Mouse (Mus musculus): ENCODE measurements around the gene Cnpy2. TPM values are rescaled to one million over a fixed set of nuclear protein-coding genes. Genes with fewer than 3 reads are reported as not detected.
"Not testable (repeated sequence)": the region's sequence is repeated elsewhere in the genome, so short reads cannot be mapped to it uniquely, and the experiment has no call there.

Cnpy2 gene
- 200 TPM for polyA plus RNA-seq (2021)

DNA sequence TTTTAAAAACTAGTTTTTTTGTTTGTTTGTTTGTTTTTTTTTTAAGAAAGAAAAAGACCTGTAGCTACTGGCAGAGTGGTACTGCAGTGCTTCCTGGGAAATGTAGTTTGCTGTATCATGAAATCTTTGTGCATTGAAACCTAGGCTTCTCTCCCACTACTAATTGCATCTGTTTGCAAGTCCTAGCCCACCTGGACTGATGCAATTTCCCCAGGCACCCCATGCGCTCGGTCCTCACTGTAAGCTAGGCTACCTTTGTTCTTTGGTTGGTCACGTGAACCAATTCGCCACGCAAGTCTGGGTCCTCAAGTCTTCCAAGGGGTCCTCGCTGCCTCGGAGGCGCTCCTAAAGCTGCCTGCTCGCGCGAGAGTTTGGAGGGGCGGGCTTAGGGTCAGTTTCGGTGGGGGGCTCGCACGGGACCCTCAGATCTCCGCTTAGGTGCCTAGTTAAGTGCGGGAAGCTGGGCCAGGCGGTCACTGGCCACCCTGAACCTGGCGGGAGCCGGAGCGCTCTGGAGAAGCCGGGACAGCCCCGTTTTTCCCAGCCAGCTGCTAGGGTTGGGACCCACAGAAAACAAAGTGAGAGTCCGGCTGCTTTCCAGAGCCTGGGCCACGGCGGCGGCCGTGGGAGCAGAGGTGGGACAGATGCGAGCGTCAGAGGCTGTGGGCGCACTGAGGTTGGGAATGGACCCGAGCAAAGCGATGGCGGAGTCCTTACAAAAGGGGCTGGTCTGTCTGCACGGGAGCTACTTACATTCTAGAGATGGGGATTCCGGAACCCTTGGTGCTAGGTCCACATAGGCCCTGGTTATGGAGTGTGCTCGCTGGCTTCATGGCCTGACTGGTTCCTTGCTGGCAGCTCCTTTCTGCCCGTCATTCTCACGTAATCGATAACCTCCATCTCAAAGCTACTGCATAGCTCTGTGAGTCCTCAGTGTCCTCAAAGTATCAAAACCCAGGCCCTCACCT, at the start of gene Cnpy2:
Cnpy2 (plus strand) TSS at position 319 of the 968 bp plus-strand sequence.
- in situ Hi-C loops (cut with MboI; ENCODE audit: low pct_unique_long_range_greater_than_20kb), result no loop called here
- no peak for TF ChIP-seq CTCF (IDR thresholded peaks at IDR 0.05)
- POLR2A ChIA-PET, result interaction anchor here (0.6 to 3.0 kb wide), 6 partner anchors 11 to 843 kb away, joined by 3 to 19 read pairs (median 4); partner anchors contain the start of genes Cs, Nabp2 and Rnf41
- DNase-seq (ENCODE audit: low read depth, low spot score) (no peak), ATAC-seq (peak; percentile 70)
- CTCF ChIA-PET, result interaction anchor here (1.2 to 6.4 kb wide), 5 partner anchors 9 to 20 kb away, joined by 3 to 42 read pairs (median 5); partner anchors contain the start of genes Cs and Pan2
- no peaks in the 10 kb centered on the region for H3K27me3 ChIP-seq

DNA sequence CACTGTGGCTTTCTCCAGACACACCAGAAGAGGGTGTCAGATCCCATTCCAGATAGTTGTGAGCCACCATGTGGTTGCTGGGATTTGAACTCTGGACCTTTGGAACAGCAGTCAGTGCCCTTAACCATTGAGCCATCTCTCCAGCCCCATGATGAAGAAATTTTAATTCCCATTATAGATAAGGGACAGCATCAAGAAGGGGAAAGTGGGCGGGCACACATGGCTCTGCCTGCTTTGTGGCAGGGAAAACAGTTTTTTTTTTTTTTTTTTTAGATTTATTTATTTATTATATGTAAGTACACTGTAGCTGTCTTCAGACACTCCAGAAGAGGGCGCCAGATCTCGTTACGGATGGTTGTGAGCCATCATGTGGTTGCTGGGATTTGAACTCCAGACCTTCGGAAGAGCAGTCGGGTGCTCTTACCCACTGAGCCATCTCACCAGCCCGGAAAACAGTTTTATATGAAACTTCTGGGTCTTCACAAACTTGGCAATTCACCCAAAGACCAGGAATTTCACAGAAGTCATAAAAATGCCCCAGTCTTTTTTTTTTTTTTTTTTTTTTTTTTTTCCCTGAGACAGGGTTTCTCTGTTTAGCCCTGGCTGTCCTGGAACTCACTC, 49.3 kb upstream of the Cnpy2 start:
- DNase-seq (ENCODE audit: low read depth, low spot score); in situ Hi-C loops (cut with MboI; ENCODE audit: low pct_unique_long_range_greater_than_20kb); H3K27me3 ChIP-seq; ATAC-seq: not testable (repeated sequence)
- peak; percentile 33 for TF ChIP-seq CTCF (IDR thresholded peaks at IDR 0.05)
- POLR2A ChIA-PET, result interaction anchor here (0.6 kb wide), 2 partner anchors 130 to 280 kb away, joined by 4 read pairs; no protein-coding TSS in a partner anchor
- CTCF ChIA-PET, result interaction anchor here (1.1 to 1.5 kb wide), 4 partner anchors 11 to 58 kb away, joined by 3 to 6 read pairs (median 4); no protein-coding TSS in a partner anchor

DNA sequence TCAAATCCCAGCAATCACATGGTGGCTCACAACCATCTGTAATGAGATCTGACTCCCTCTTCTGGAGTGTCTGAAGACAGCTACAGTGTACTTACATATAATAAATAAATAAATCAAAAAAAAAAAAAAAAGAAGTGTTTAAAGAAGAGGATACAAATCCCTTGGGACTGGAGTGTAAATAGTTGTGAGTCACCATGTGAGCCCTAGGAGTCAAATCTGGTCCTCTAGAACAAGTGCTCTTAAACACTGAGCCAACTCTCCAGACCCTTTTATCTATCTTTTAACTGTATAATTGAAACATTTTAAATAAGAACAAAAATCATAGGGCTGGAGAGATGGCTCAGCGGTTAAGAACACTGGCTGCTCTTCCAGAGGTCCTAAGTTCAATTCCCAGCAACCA, 46.9 kb upstream of the Cnpy2 start:
- H3K27me3 ChIP-seq; CTCF ChIA-PET; in situ Hi-C loops (cut with MboI; ENCODE audit: low pct_unique_long_range_greater_than_20kb); ATAC-seq; POLR2A ChIA-PET; DNase-seq (ENCODE audit: low read depth, low spot score): not testable (repeated sequence)

DNA sequence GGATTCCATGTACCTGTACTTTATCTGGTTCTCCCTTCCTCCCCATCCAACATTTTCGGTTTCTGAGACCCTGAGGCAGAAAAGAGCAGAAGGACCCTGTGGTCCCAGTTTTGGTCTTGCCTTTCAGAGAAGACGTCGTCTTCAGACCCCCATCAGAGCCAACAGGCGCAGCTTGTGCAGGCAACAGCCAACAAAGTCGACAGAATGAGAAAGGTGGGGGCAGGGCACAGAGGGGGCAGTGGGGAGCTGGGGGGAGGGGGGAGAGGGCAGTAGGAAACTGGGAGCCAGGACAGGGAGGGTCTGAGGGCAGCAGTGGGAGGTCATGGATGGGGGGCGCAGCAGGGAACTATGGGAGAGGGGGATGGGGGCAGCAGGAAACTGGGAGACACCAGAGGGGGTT, 44.1 kb upstream of the Cnpy2 start:
- no peak for ATAC-seq
- H3K27me3 ChIP-seq, result no peaks in the 10 kb centered on the region
- CTCF ChIA-PET, result interaction anchor here (1.8 kb wide), 1 partner anchor 66 kb away, joined by 6 read pairs; the partner anchor contains the start of gene Spryd4
- no peak for TF ChIP-seq CTCF (IDR thresholded peaks at IDR 0.05)
- POLR2A ChIA-PET, result no interaction called here
- in situ Hi-C loops (cut with MboI; ENCODE audit: low pct_unique_long_range_greater_than_20kb), result no loop called here
- DNase-seq (ENCODE audit: low read depth, low spot score), result no peak

DNA sequence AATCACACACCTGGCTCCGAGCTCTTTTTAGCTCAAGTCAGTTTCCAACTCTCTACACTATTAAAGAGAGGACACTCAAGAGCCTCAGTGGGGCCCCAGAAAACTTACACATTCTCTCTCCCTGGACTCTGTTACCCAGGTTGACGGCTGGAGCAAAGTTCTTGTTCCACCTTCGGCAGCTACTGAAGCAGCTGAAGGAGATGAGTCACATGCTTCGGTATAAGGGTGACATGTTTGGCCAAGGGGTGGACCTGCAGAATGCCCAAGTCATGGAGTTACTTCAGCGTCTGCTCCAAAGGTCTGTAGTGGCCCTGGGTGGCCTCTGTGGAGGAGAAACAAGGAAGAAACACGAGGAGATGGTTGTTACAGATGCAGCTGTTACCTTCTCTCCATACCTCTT, 41.3 kb upstream of the Cnpy2 start:
- ATAC-seq (no peak), DNase-seq (ENCODE audit: low read depth, low spot score) (no peak)
- no peaks in the 10 kb centered on the region for H3K27me3 ChIP-seq
- POLR2A ChIA-PET, result interaction anchor here (1.2 kb wide), 1 partner anchor 9 kb away, joined by 4 read pairs; no protein-coding TSS in a partner anchor
- TF ChIP-seq CTCF (IDR thresholded peaks at IDR 0.05), result no peak
- in situ Hi-C loops (cut with MboI; ENCODE audit: low pct_unique_long_range_greater_than_20kb), result loop anchor here (5.0 kb wide), 1 partner anchor 69 kb away; the partner anchor contains the start of gene Spryd4
- CTCF ChIA-PET, result interaction anchor here (1.0 to 2.3 kb wide), 3 partner anchors 9 to 49 kb away, joined by 3 to 5 read pairs (median 3); no protein-coding TSS in a partner anchor

DNA sequence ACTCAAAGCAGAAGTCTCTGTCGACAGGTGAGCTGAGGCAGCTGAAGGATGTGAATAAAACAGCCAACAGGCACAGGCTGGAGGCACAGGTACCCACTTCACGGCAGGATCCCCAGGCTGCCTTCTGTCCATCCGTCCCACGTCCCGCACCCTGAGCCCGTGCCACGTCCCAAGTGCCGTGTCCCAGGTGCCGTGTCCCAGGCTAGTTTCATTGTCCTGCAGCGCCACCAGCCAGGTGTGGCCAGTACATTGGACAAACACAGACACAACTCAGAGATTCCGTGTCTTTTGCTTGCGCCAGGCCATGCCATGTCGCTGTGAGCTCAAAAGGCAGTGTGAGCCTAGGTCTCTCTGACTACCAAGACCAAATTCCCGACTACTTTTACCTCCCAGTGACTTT, 40.6 kb upstream of the Cnpy2 start:
- H3K27me3 ChIP-seq, result no peaks in the 10 kb centered on the region
- POLR2A ChIA-PET, result no interaction called here
- DNase-seq (ENCODE audit: low read depth, low spot score), result no peak
- CTCF ChIA-PET, result interaction anchor here (2.3 kb wide), 1 partner anchor 10 kb away, joined by 5 read pairs; no protein-coding TSS in a partner anchor
- ATAC-seq, result no peak
- TF ChIP-seq CTCF (IDR thresholded peaks at IDR 0.05), result no peak
- in situ Hi-C loops (cut with MboI; ENCODE audit: low pct_unique_long_range_greater_than_20kb), result loop anchor here (5.0 kb wide), 1 partner anchor 69 kb away; the partner anchor contains the start of gene Spryd4

DNA sequence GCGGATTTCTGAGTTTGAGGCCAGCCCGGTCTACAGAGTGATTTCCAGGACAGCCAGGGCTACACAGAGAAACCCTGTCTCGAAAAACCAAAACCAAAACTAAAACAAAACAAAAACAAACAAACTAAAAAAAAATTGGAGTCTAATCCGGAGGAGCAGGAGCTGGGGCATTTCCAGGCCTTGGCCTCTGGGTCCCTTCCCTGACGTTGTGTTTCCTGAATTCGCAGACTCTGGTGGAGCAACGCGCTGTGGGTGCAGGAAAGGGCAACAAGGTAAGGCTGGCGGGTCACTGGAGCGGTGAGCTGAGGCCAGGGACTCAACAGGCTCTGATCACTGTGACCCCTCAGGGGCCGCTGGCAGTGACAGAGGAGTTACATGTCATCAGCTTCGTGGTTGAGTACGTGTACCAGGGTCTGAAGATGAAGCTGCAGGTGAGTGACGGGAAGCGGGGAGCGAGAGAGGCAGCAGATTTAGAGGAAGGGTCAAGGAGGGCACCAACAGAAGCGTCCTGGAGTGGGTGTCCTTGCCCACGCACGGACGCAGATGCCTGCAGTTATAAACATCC, 39.3 kb upstream of the Cnpy2 start:
- CTCF ChIA-PET, result interaction anchor here (1.0 to 1.6 kb wide), 8 partner anchors 11 to 50 kb away, joined by 3 to 6 read pairs (median 4); partner anchors contain the start of genes Il23a and Stat2

DNA sequence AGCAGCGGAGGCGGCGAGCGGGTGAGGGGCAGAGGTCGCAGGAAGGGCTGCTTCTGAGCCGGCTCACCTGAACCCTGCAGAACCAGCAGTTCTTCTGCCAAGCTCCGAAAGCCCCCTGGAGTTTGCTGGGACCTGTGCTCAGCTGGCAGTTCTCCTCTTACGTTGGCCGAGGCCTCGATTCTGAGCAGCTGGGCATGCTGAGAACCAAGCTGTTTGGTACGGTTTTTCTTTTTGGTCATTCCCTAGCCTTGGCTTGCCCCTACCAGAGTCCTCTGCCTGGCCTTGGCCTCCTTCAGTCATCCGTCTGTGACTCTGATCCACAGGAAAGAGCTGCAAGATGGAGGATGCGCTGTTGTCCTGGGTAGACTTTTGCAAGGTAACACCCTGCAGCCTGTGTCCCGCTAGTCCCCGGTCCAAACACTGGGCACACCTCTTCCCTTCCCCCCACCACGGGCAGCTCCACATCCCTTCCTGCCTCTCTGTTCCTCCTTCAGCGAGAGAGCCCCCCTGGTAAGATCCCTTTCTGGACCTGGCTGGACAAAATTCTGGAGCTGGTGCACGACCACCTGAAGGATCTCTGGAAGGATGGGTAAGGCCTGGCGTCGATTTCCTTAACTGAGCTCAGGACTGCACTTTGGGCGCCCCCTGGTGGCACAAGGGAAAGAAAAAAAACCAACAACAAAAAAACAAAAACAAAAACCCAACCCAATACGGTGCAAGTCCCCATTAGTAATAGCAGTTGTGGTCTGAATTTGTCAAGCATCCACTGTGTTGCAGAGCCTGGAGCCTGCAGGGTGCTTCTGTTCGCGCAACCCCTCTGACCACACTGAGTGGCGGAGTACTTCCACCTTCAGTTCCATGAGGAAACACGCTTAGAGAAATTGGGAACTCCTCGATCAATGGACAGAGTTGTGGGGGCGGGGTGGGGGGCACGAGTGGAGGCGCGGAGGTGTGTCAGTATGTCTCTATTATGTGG, 38.4 kb upstream of the Cnpy2 start:
- DNase-seq (ENCODE audit: low read depth, low spot score), result no peak
- ChIA-PET CTCF (interaction anchor here (0.7 to 1.9 kb wide), 14 partner anchors 10 to 72 kb away, joined by 3 to 14 read pairs (median 4); partner anchors contain the start of genes Il23a, Spryd4 and Stat2), POLR2A (interaction anchor here (3.3 kb wide), 1 partner anchor 13 kb away, joined by 10 read pairs; the partner anchor contains the start of gene Stat2)
- no peaks in the 10 kb centered on the region for H3K27me3 ChIP-seq
- TF ChIP-seq CTCF (IDR thresholded peaks at IDR 0.05), result peak; percentile 83
- ATAC-seq, result peak; percentile 26
- in situ Hi-C loops (cut with MboI; ENCODE audit: low pct_unique_long_range_greater_than_20kb), result loop anchor here (5.0 kb wide), 1 partner anchor 72 kb away; the partner anchor contains the start of gene Spryd4

More for the DNA sequence above, 39.3 kb upstream of the Cnpy2 start:
- no peaks in the 10 kb centered on the region for H3K27me3 ChIP-seq
- ATAC-seq, result no peak
- POLR2A ChIA-PET, result interaction anchor here (3.3 kb wide), 1 partner anchor 12 kb away, joined by 10 read pairs; the partner anchor contains the start of gene Stat2
- DNase-seq (ENCODE audit: low read depth, low spot score), result no peak
- TF ChIP-seq CTCF (IDR thresholded peaks at IDR 0.05), result no peak
- in situ Hi-C loops (cut with MboI; ENCODE audit: low pct_unique_long_range_greater_than_20kb), result loop anchor here (5.0 kb wide), 1 partner anchor 71 kb away; the partner anchor contains the start of gene Spryd4

DNA sequence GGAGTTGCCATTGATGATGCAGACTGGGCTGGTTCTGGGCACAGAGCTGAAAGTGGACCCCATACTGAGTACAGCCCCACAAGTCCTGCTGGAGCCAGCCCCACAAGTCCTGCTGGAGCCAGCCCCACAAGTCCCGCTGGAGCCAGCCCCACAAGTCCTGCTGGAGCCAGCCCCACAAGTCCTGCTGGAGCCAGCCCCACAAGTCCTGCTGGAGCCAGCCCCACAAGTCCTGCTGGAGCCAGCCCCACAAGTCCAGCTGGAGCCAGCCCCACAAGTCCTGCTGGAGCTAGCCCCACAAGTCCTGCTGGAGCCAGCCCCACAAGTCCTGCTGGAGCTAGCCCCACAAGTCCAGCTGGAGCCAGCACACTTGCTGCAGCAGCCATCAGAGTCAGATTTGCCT, 31.7 kb upstream of the Cnpy2 start:
- in situ Hi-C loops (cut with MboI; ENCODE audit: low pct_unique_long_range_greater_than_20kb); DNase-seq (ENCODE audit: low read depth, low spot score); CTCF ChIA-PET; H3K27me3 ChIP-seq; ATAC-seq: not testable (repeated sequence)
- POLR2A ChIA-PET, result interaction anchor here (2.0 kb wide), 1 partner anchor 10 kb away, joined by 4 read pairs; no protein-coding TSS in a partner anchor
